Mouse (Mus musculus) hindbrain, embryonic 15.5 days (tissue): ENCODE results near the gene Tuba3a. TPM values are rescaled to one million over a fixed set of nuclear protein-coding genes. Genes with fewer than 3 reads are reported as not detected.

ENCODE experiments used
- ATAC-seq: fragments of 200-750 bp; cut with Nextera tagmentation; 2 replicates; pipeline ENCODE4 v1.8.0; 2017; ENCODE audit warnings: low read depth, moderate number of reproducible peaks, moderate TSS enrichment; ENCODE audit not compliant: low FRiP score
- H3K27ac ChIP-seq: fragments of 300-500 bp; sonication (generic); replicated peaks from 2 replicates; pipeline ENCODE4 v1.5.1; 2015; ENCODE audit warnings: mild to moderate bottlenecking, inconsistent platforms
- H3K27me3 ChIP-seq: fragments of 300-500 bp; sonication (generic); 2 replicates; pipeline ENCODE4 v1.6.1; 2015; ENCODE audit warnings: control low read depth, inconsistent platforms
- H3K36me3 ChIP-seq: fragments of 300-500 bp; sonication (generic); 2 replicates; pipeline ENCODE4 v1.6.1; 2015; ENCODE audit warnings: control low read depth, inconsistent platforms
- H3K4me1 ChIP-seq: fragments of 300-500 bp; sonication (generic); replicated peaks from 2 replicates; pipeline ENCODE4 v1.6.1; 2015; ENCODE audit warnings: control low read depth, inconsistent platforms
- H3K4me2 ChIP-seq: fragments of 300-500 bp; sonication (generic); 2 replicates; pipeline ENCODE4 v1.6.1; 2015; ENCODE audit warnings: moderate library complexity, mild to moderate bottlenecking, inconsistent platforms
- H3K4me3 ChIP-seq: fragments of 300-500 bp; sonication (generic); 2 replicates; pipeline ENCODE4 v1.5.1; 2015; ENCODE audit warnings: mild to moderate bottlenecking, inconsistent platforms
- H3K9ac ChIP-seq: fragments of 300-500 bp; sonication (generic); 2 replicates; pipeline ENCODE4 v1.6.1; 2015; ENCODE audit warnings: inconsistent platforms
- H3K9me3 ChIP-seq: fragments of 300-500 bp; sonication (generic); 2 replicates; pipeline ENCODE4 v1.6.1; 2016; ENCODE audit warnings: control low read depth, inconsistent platforms
- WGBS: fragments of 180-500 bp; shearing (Covaris S2); methylation state at CpG from one replicate; pipeline ENCODE4 v1.1.7; 2015; 5-methylcytosine and 5-hydroxymethylcytosine counted together
- polyA plus RNA-seq: library from polyadenylated mRNA; unstranded; fragments of >200 nt; fragmentation: Nextera tagmentation; extraction: Ambion mirVana; gene quantifications from 2 replicates; pipeline ENCODE4 v1.2.1, GENCODE M21; 2015

Tuba3a gene
- polyA plus RNA-seq, 1 experiment from 2014 or later = not detected

DNA sequence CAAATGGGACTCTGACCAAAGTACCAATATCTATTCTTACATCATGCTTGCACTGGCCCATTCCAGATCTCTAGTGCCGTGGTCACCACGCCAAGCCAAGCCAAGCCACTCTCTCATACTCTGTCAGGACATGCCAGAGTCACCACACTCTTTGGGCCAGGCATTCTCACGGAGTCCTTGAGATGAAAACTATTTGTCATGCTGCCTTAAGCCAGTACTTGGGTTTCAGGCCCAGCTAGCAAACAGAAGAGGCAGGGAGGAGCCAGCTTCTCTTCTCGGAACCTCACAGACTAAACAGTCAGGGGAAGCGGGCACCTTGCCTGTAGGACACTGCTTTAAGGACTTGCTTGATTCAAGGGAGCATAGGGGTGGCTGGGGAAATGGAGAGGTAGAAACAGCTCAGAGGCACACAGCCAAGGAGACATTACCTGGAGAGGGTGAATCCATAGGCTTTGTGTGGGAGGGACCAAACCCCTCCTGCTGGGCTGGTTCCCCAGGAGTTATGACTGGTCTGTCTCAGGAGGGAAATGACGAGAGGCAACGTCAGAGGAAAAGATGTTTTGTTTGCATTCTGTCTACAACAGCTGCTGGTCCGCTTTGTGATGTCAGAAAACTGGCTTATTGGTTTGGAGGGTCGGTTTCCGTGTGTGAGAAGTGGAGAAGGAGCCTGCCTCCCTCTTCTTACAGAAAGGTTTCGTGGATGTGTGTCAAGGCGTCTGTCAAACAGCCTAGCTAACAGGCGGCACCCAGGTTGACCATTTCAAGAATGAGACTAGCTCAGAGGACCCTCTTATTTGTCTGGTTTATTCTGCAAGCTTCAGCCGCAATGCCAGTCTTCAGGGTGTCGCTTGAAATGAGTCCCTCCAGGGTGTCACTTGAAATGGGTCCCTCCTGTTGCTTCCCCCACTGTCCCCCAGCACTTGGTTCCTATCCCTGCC, 33.4 kb upstream of the Tuba3a start:
- no peak for ATAC-seq
- Histone ChIP-seq H3K27ac (no peak overlapping the region), H3K4me1 (peaks cover 9% of the 10 kb centered on the region), H3K4me3 (no peak overlapping the region), H3K9ac (no peak overlapping the region), H3K27me3 (peaks cover 29% of the 10 kb centered on the region), H3K9me3 (no peaks in the 10 kb centered on the region), H3K4me2 (no peak overlapping the region), H3K36me3 (no peaks in the 10 kb centered on the region)
- 69% methylated on average over 15 of the region's 15 CpGs for WGBS

- no peak overlapping the region for H3K4me2 ChIP-seq
- peaks cover 23% of the 10 kb centered on the region for H3K27me3 ChIP-seq
- no peak overlapping the region for H3K9ac ChIP-seq
- no peak overlapping the region for H3K27ac ChIP-seq
- peaks cover 26% of the 10 kb centered on the region for H3K4me1 ChIP-seq
- WGBS = 56% methylated on average over 7 of the region's 7 CpGs
- no peaks in the 10 kb centered on the region for H3K36me3 ChIP-seq
- ATAC-seq = no peak
- no peak overlapping the region for H3K4me3 ChIP-seq
- H3K9me3 ChIP-seq = no peaks in the 10 kb centered on the region
Measured at GRCm38 (mm10) chr6:125317077-125317476, 31.2 kb upstream of the Tuba3a start.

- 79% methylated on average over 6 of the region's 6 CpGs for WGBS
- H3K4me3 ChIP-seq = no peak overlapping the region
- ATAC-seq = no peak
Measured at GRCm38 (mm10) chr6:125314746-125315145, 28.9 kb upstream of the Tuba3a start.

DNA sequence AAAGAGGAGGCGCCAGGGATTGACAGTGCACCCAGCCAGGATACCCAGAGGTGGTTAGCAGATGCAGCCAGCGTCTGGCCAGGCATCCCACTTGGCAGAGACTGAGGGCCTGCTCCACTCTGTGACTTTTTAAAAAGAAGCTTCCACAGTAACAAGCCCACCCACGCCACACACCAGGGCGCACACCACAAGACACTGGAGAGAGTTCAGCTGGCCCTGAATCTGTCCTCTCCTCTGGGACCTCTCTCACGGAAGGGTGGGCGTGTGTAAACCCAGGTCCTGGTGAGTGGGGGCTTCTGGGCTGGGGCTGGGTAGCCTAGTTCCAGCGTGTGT, 28.4 kb upstream of the Tuba3a start:
- Histone ChIP-seq H3K9me3 (no peaks in the 10 kb centered on the region), H3K4me1 (peaks cover 19% of the 10 kb centered on the region), H3K36me3 (no peaks in the 10 kb centered on the region), H3K27ac (no peak overlapping the region), H3K9ac (peak overlapping the region; percentile 37), H3K27me3 (no peaks in the 10 kb centered on the region), H3K4me2 (peak overlapping the region; percentile 60), H3K4me3 (peak overlapping the region; percentile 36)
- WGBS = 55% methylated on average over 7 of the region's 7 CpGs
- ATAC-seq = peak; percentile 19; the same call in 1 of the 2 replicates

More at GRCm38 (mm10) chr6:125314746-125315145, 28.9 kb upstream of the Tuba3a start:
- Histone ChIP-seq H3K9me3 (no peaks in the 10 kb centered on the region), H3K9ac (no peak overlapping the region), H3K4me2 (no peak overlapping the region), H3K27me3 (no peaks in the 10 kb centered on the region), H3K36me3 (no peaks in the 10 kb centered on the region), H3K4me1 (peaks cover 19% of the 10 kb centered on the region), H3K27ac (no peak overlapping the region)

DNA sequence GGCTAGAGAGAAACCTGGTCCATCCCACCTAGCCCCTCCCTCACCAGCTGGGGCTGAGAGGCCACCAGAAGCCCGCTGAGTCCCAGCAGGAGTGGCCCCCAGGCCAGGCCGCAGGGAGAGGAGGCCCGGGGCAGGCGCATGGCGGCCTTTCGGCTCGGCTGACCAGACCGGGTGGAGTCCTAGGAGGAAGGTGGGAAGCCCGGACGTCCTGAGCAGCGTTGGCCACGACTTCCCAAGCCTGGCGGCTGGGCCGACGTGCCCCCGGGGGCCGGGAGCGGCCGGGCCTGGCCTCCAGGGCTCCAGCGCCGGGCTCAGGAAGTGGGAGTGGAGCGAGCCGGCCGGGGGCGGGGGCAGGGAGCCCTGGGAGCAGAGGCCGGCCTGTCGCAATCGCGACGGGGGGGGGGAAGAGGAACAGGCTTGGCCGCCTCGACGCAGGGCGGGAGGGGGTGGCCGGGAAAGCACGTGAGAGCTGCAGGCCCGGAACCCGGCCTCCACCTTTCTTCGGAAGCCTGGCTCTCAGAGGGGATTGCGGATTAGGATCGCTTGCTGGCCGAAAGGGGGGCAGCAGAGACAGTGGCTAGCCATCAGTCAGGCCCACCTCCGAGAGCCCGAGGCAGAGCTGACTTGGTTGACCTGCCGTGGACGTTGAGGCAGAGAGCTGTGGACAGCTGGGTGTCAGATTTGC, 27.8 kb upstream of the Tuba3a start, which contains the start of gene Ltbr:
TSS of gene Ltbr (minus strand) at position 340 of the 685 bp plus-strand sequence.
- H3K36me3 ChIP-seq = no peaks in the 10 kb centered on the region
- H3K4me2 ChIP-seq = peak within 1 kb of the TSS; percentile 60
- ATAC-seq = peak; percentile 80
- 0 out of 2 replicates have a peak within 1 kb of the TSS, but pooled peaks have one; percentile 12 for H3K27ac ChIP-seq
- H3K4me3 ChIP-seq = peak within 1 kb of the TSS; percentile 36
- no peaks in the 10 kb centered on the region for H3K9me3 ChIP-seq
- 2% methylated on average over 32 of the region's 46 CpGs for WGBS
- no peaks in the 10 kb centered on the region for H3K27me3 ChIP-seq
- H3K4me1 ChIP-seq = peaks cover 19% of the 10 kb centered on the region
- H3K9ac ChIP-seq = peak within 1 kb of the TSS; percentile 37

DNA sequence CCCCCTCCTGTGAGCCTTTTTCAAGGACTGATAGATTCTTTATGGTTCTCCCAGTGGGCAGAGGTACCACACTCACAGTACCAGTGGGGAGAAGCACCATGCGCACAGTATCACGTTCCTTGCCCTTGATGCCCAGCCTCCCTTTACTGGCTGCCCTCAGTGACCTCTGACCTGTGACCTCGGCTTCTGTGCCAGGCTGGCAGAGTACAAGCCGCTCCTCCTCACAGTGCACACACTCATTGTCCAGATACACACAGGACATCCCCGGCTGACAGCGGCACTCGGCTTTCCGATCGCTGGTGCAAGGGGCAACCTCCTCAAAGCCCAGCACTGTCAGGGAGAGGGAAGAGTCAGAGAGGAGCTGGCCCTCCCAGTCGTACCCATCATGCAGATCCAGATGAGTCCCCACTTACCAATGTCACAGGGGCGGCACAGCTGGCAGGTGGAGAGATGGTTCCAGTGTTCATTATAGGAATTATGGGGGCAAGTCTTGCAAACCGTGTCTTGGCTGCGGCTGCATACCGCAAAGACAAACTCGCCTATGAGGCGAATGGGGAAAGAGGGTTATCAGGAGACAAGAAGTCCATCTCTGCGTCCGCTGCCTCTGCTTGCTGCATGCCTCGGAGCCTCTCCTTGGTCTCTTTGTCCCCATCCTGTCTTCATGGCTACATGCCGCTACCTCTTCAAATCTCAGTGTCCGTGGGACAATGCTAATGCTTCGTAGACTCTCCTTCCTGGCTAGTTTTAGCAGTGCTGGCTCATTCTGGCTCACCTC, 26.9 kb upstream of the Tuba3a start:
- 66% methylated on average over 22 of the region's 22 CpGs for WGBS
- ATAC-seq = no peak
- peak overlapping the region; percentile 36 for H3K4me3 ChIP-seq
- peak overlapping the region; percentile 60 for H3K4me2 ChIP-seq
- no peaks in the 10 kb centered on the region for H3K9me3 ChIP-seq
- H3K4me1 ChIP-seq = peaks cover 19% of the 10 kb centered on the region
- H3K27ac ChIP-seq = 0 out of 2 replicates have a peak overlapping the region, but pooled peaks have one; percentile 12
- no peaks in the 10 kb centered on the region for H3K36me3 ChIP-seq
- H3K27me3 ChIP-seq = no peaks in the 10 kb centered on the region
- peak overlapping the region; percentile 37 for H3K9ac ChIP-seq

- WGBS = 87% methylated on average over 9 of the region's 9 CpGs
- peaks cover 19% of the 10 kb centered on the region for H3K4me1 ChIP-seq
- H3K4me3 ChIP-seq = no peak overlapping the region
- H3K4me2 ChIP-seq = no peak overlapping the region
- no peaks in the 10 kb centered on the region for H3K36me3 ChIP-seq
- no peak overlapping the region for H3K27ac ChIP-seq
- no peaks in the 10 kb centered on the region for H3K27me3 ChIP-seq
- ATAC-seq = no peak
- H3K9me3 ChIP-seq = no peaks in the 10 kb centered on the region
- no peak overlapping the region for H3K9ac ChIP-seq
Measured at GRCm38 (mm10) chr6:125312171-125312570, 26.3 kb upstream of the Tuba3a start.

DNA sequence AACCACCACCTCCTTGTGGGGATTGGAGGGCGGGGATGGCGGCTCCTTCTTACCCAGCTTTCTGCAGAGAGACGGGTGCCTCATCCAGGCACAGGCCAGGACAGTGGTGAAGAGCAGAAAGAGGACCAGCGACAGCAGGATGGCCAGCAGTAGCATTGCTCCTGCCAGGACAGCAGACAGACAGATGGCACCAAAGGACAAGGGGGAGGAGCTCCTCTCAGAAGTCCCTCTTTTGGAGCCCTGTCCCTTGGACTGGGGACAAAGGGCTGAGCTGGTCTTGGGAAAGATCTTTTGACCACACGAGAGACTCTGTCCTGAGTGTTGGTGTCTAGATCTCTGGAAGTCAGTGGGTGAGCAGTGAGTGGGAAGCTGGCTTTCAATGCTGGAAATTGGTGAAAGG, 23.6 kb upstream of the Tuba3a start:
- Histone ChIP-seq H3K27me3 (no peaks in the 10 kb centered on the region), H3K4me1 (peaks cover 19% of the 10 kb centered on the region), H3K9ac (no peak overlapping the region), H3K9me3 (no peaks in the 10 kb centered on the region), H3K36me3 (no peaks in the 10 kb centered on the region), H3K27ac (no peak overlapping the region), H3K4me3 (no peak overlapping the region), H3K4me2 (no peak overlapping the region)
- WGBS = 44% methylated on average over 5 of the region's 5 CpGs
- no peak for ATAC-seq

- H3K9ac ChIP-seq = no peak overlapping the region
- H3K4me3 ChIP-seq = no peak overlapping the region
- WGBS = 13% methylated on average over 13 of the region's 13 CpGs
- H3K9me3 ChIP-seq = no peaks in the 10 kb centered on the region
- H3K4me2 ChIP-seq = peak overlapping the region; percentile 24; the same call in 1 of the 2 replicates
- no peaks in the 10 kb centered on the region for H3K27me3 ChIP-seq
- H3K4me1 ChIP-seq = peaks cover 14% of the 10 kb centered on the region
- ATAC-seq = no peak
- H3K27ac ChIP-seq = no peak overlapping the region
- H3K36me3 ChIP-seq = no peaks in the 10 kb centered on the region
Measured at GRCm38 (mm10) chr6:125308921-125309320, 23.1 kb upstream of the Tuba3a start.

DNA sequence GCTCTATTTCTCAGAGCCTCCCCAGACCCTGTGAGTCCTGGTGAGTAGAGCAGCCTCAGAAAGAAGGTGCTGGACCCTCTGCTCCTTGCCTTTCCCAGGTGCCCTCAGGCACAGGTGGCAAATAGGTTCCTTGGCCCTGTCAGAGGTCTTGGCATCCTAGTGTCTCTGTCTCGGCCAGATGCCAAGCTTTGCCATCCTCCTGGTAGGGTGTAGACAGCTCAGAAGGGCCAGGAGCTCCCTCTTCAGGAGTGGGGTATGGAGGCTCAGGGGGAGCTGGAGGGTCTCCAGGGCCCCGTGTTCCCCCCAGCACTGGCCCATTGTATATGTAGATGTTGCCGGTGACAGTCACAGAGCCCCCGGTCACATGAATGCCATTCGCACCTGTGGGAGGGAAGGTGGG, 21.2 kb upstream of the Tuba3a start:
- 90% methylated on average over 5 of the region's 5 CpGs for WGBS
- no peaks in the 10 kb centered on the region for H3K9me3 ChIP-seq
- H3K4me1 ChIP-seq = no peaks in the 10 kb centered on the region
- H3K36me3 ChIP-seq = no peaks in the 10 kb centered on the region
- H3K9ac ChIP-seq = no peak overlapping the region
- H3K4me3 ChIP-seq = no peak overlapping the region
- no peak overlapping the region for H3K4me2 ChIP-seq
- no peaks in the 10 kb centered on the region for H3K27me3 ChIP-seq
- ATAC-seq = no peak
- H3K27ac ChIP-seq = no peak overlapping the region

DNA sequence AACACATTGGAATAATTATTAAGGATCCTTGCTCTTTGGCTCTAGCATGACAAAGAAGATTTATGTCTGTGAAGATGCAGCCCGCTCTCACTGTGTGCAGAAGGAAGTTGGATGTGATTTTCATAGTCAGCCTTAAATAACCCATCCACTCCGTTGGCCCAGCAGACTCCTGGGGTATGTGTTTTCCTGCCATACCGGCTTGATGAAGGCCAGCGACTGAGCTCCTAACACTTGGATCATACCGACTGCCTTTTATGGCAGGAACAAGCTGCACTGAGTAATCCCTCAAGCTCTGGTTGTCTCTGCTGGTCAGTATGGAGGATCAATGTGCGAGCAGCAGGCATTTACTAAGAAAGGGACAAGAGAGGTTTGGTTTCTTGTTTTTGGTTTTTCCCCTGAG, 19.6 kb upstream of the Tuba3a start:
- no peaks in the 10 kb centered on the region for H3K36me3 ChIP-seq
- no peaks in the 10 kb centered on the region for H3K27me3 ChIP-seq
- 90% methylated on average over 6 of the region's 6 CpGs for WGBS
- no peak for ATAC-seq
- H3K27ac ChIP-seq = no peak overlapping the region
- no peaks in the 10 kb centered on the region for H3K9me3 ChIP-seq
- H3K4me3 ChIP-seq = no peak overlapping the region
- no peak overlapping the region for H3K4me2 ChIP-seq
- no peak overlapping the region for H3K9ac ChIP-seq
- no peaks in the 10 kb centered on the region for H3K4me1 ChIP-seq
